11 mouse cellular contexts compared by ENCODE assay signal in the genomic region with DNA sequence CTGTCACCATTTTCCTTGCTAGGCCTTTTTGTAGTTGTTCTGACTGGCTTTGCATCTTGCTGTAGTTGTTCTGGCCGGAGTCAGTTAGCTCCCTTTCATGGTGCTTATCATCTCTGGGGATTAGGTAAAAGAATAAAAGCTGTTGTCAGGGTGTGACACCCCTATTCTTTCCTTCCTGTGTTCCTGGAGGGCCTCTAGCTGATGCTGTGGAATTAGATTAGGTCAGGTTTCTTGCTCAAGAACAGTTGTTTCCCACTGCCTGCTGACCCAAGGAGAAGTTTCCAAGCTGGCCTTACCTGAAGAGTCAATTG. TPM values are rescaled to one million over a fixed set of nuclear protein-coding genes. Genes with fewer than 3 reads are reported as not detected.
DNase-seq lines count a peak whose midpoint lies in the region; ATAC-seq and TF ChIP-seq lines count a peak whose summit lies in the region.
"Had no signal": no experiment of that assay in that cellular context is flagged by ENCODE, and none has a peak within 500 bp of the region (broad histone marks: within the 10 kb centered on the region; RNA-seq: fewer than 3 reads in every experiment).

No protein-coding gene starts in this region.

- 73% methylated on average over 1 of the region's 1 CpGs for WGBS in cerebellum, adult 2 months
- WGBS in hindbrain, embryonic 11.5 days, result 37% methylated on average over 1 of the region's 1 CpGs
- WGBS in midbrain, embryonic 13.5 days, result 10% methylated on average over 1 of the region's 1 CpGs

- no peaks in the 10 kb centered on the region for H3K36me3 ChIP-seq in hindbrain, embryonic 11.5 days (ENCODE audit: control insufficient read depth, insufficient read depth, low read length)
- H3K36me3 ChIP-seq in midbrain, embryonic 13.5 days, result no peaks in the 10 kb centered on the region
- H3K36me3 ChIP-seq: limb, embryonic 15.5 days; neural tube, embryonic 12.5 days had no signal

- intact Hi-C loops in left cerebral cortex, adult 2 months (cut with DNase I), result no loop called here

- peak overlapping the region; percentile 6 for H3K27ac ChIP-seq in cerebellum, adult 2 months (ENCODE audit: insufficient read depth, low read length)
- H3K27ac ChIP-seq in left cerebral cortex, adult 2 months, result peak overlapping the region; percentile 6
- H3K27ac ChIP-seq in hindbrain, embryonic 11.5 days (ENCODE audit: low read depth, low read length), result peak overlapping the region; percentile 52; the same call in 1 of the 2 replicates
- peak overlapping the region; percentile 48; the same call in 1 of the 2 replicates for H3K27ac ChIP-seq in midbrain, embryonic 13.5 days
- H3K27ac ChIP-seq: limb, embryonic 15.5 days; neural tube, embryonic 12.5 days had no signal

- no peak overlapping the region for H3K4me3 ChIP-seq in cerebellum, adult 2 months (replicated peaks; ENCODE audit: insufficient read depth, low read depth, low read length)
- no peak overlapping the region for H3K4me3 ChIP-seq in left cerebral cortex, adult 2 months
- no peak overlapping the region for H3K4me3 ChIP-seq in hindbrain, embryonic 11.5 days (ENCODE audit: low read depth, low read length)
- no peak overlapping the region for H3K4me3 ChIP-seq in midbrain, embryonic 13.5 days (replicated peaks)
- H3K4me3 ChIP-seq: limb, embryonic 15.5 days; neural tube, embryonic 12.5 days had no signal

- TF ChIP-seq CTCF in cerebellum, adult 2 months (IDR thresholded peaks at IDR 0.05; ENCODE audit: borderline replicate concordance, insufficient read depth, low read depth, low read length), result no peak
- TF ChIP-seq CTCF in left cerebral cortex, adult 2 months (IDR thresholded peaks at IDR 0.05), result no peak

- H3K9me3 ChIP-seq in hindbrain, embryonic 11.5 days (ENCODE audit: control insufficient read depth, low read length), result no peaks in the 10 kb centered on the region
- no peaks in the 10 kb centered on the region for H3K9me3 ChIP-seq in midbrain, embryonic 13.5 days
- H3K9me3 ChIP-seq: limb, embryonic 15.5 days; neural tube, embryonic 12.5 days had no signal

- H3K4me2 ChIP-seq in hindbrain, embryonic 11.5 days (replicated peaks; ENCODE audit: low read depth, low read length), result no peak overlapping the region
- no peak overlapping the region for H3K4me2 ChIP-seq in midbrain, embryonic 13.5 days (replicated peaks)
- H3K4me2 ChIP-seq: limb, embryonic 15.5 days; neural tube, embryonic 12.5 days had no signal

- ATAC-seq in hindbrain, embryonic 11.5 days (ENCODE audit: low FRiP score), result no peak
- ATAC-seq in midbrain, embryonic 13.5 days, result no peak

- H3K27me3 ChIP-seq in cerebellum, adult 2 months (ENCODE audit: control insufficient read depth, insufficient read depth, low read length), result no peaks in the 10 kb centered on the region
- no peaks in the 10 kb centered on the region for H3K27me3 ChIP-seq in hindbrain, embryonic 11.5 days (ENCODE audit: control insufficient read depth, insufficient read depth, low read length)
- H3K27me3 ChIP-seq in midbrain, embryonic 13.5 days, result no peaks in the 10 kb centered on the region
- H3K27me3 ChIP-seq: limb, embryonic 15.5 days; neural tube, embryonic 12.5 days had no signal

- DNase-seq in cerebellum, adult 2 months, result no peak
- no peak for DNase-seq in cerebellum, postnatal 4 days (ENCODE audit: low spot score in 2 of 2)
- no peak for DNase-seq in left cerebral cortex, adult 2 months (ENCODE audit: extremely low spot score in 1 of 2, low spot score in 2 of 2)
- DNase-seq in left cerebral cortex, adult 18-20 months (ENCODE audit: low spot score in 2 of 2), result no peak
- DNase-seq in hindbrain, embryonic 11.5 days (ENCODE audit: low spot score), result no peak
- DNase-seq in spleen, postnatal 10 days (ENCODE audit: low spot score in 2 of 2), result no peak
- no peak for DNase-seq in layer of hippocampus, postnatal 14 days (ENCODE audit: low spot score in 2 of 2)
- DNase-seq: thymus, postnatal 4 days had no signal

- H3K9ac ChIP-seq in hindbrain, embryonic 11.5 days (ENCODE audit: low read depth, low read length), result no peak overlapping the region
- H3K9ac ChIP-seq in midbrain, embryonic 13.5 days (replicated peaks), result no peak overlapping the region
- H3K9ac ChIP-seq: limb, embryonic 15.5 days; neural tube, embryonic 12.5 days had no signal

- H3K4me1 ChIP-seq in cerebellum, adult 2 months (ENCODE audit: control insufficient read depth, insufficient read depth, low read length), result peaks cover 40% of the 10 kb centered on the region; the same call in 1 of the 2 replicates
- H3K4me1 ChIP-seq in hindbrain, embryonic 11.5 days (replicated peaks; ENCODE audit: control insufficient read depth, insufficient read depth, low read length), result peaks cover 4% of the 10 kb centered on the region
- H3K4me1 ChIP-seq in midbrain, embryonic 13.5 days (replicated peaks), result peaks cover 43% of the 10 kb centered on the region

- no peak for TF ChIP-seq POLR2A in cerebellum, adult 2 months (IDR thresholded peaks at IDR 0.05; ENCODE audit: borderline replicate concordance, insufficient read depth, low read length)

RNA-seq across cellular contexts. Expression of a gene that starts 22.2 kb away (rescaled TPM):
- polyA plus RNA-seq in cerebellum, adult 2 months (2012; rRNA removed), result 46.3 and 54.8 TPM in 2 replicates
- 10 to 100 TPM; 37.0 TPM for total RNA-seq in left cerebral cortex, adult 2 months (2021)
- 10 to 100 TPM; 34.8 to 35.7 TPM for total RNA-seq in left cerebral cortex, adult 18-20 months (2021)
- 17.7 and 18.2 TPM in 2 replicates for polyA plus RNA-seq in hindbrain, embryonic 11.5 days (2014; fragmentation: Nextera tagmentation; extraction: Ambion mirVana)
- 13.0 and 14.5 TPM in 2 replicates for polyA plus RNA-seq in midbrain, embryonic 13.5 days (2015; fragmentation: Nextera tagmentation; extraction: Ambion mirVana)
- total RNA-seq in layer of hippocampus, postnatal 14 days (2021), result 10 to 100 TPM; 54.3 TPM

RNA-seq across cellular contexts. Expression of a gene that starts 52.0 kb away (rescaled TPM):
- polyA plus RNA-seq in cerebellum, adult 2 months (2012; rRNA removed), result 4.9 and 5.4 TPM in 2 replicates
- total RNA-seq in left cerebral cortex, adult 2 months (2021), result 10 to 100 TPM; 11.6 to 15.3 TPM
- 10 to 100 TPM; 11.4 to 12.2 TPM for total RNA-seq in left cerebral cortex, adult 18-20 months (2021)
- polyA plus RNA-seq in hindbrain, embryonic 11.5 days (2014; fragmentation: Nextera tagmentation; extraction: Ambion mirVana), result 3.9 and 4.6 TPM in 2 replicates
- polyA plus RNA-seq in midbrain, embryonic 13.5 days (2015; fragmentation: Nextera tagmentation; extraction: Ambion mirVana), result 5.5 and 6.6 TPM in 2 replicates
- total RNA-seq in layer of hippocampus, postnatal 14 days (2021), result 10 to 100 TPM; 18.5 to 18.7 TPM
